Mouse (Mus musculus) bone marrow macrophage, adult 2 months (primary cell): ENCODE data around the gene Pdha1.

Source experiments
- CTCF ChIP-seq: IDR thresholded peaks from 2 replicates; pipeline ENCODE4 v1.5.1; 2012; ENCODE audit warnings: low read depth, mild to moderate bottlenecking, low read length, moderate library complexity
- POLR2A ChIP-seq: IDR thresholded peaks from 2 replicates; pipeline ENCODE4 v1.6.1; 2012; ENCODE audit warnings: mild to moderate bottlenecking, low read depth, low read length, borderline replicate concordance

DNA sequence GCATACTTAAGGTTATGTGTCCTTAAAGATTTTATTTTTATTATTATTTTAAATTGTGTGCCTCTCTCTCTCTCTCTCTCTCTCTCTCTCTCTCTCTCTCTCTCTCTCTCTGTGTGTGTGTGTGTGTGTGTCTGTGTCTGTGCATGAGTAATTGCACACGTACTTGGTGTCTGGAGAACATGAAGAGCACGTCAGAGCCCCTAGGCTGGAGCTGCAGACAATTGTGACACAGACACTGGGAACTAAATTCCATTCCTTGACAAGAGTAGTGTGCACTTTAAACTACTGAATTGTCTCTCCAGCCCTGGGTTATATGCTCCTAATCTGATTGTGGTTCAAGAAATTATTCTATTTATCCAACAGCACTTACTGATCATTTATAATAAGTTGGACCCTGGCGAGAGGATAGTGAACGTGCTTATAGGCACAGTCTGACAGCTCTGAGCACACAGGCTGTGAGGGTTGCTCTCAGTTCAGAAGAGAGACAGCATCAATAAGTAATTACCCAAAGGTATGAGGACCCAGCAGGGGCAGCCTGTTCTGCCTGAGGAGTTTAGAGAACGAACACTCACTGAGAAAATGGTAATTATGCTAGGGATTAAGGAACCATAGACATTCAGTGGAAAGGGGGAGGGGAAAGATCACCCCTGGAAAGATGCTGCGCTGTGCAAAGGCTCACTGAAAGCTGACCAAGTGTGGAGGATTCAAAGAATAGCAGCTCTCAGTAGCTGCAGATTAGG lies 28.2 kb upstream of the Pdha1 start:
- TF ChIP-seq CTCF (no peak), POLR2A (no peak)
